Comparison of ENCODE assay signal across 9 mouse cellular contexts in genomic region chr17:29370984-29371723, GRCm38 (mm10). TPM values are rescaled to one million over a fixed set of nuclear protein-coding genes. Genes with fewer than 3 reads are reported as not detected.
A peak's percentile ranks its signal among the peaks of the same experiment; 100 is the strongest.
DNase-seq lines count a peak whose midpoint lies in the region; ATAC-seq and TF ChIP-seq lines count a peak whose summit lies in the region.
"Had no signal": no experiment of that assay in that cellular context is flagged by ENCODE, and none has a peak within 500 bp of the region (broad histone marks: within the 10 kb centered on the region; RNA-seq: fewer than 3 reads in every experiment).

No protein-coding gene starts in this region.

- no peaks in the 10 kb centered on the region for H3K27me3 ChIP-seq in forebrain, embryonic 13.5 days
- peaks cover 20% of the 10 kb centered on the region for H3K27me3 ChIP-seq in hindbrain, embryonic 10.5 days (ENCODE audit: insufficient read depth, poor library complexity, severe bottlenecking)
- H3K27me3 ChIP-seq: lung, embryonic 15.5 days had no signal

- H3K4me2 ChIP-seq in forebrain, embryonic 13.5 days = no peak overlapping the region
- H3K4me2 ChIP-seq: lung, embryonic 15.5 days had no signal

- peak; percentile 77 for ATAC-seq in forebrain, embryonic 13.5 days

- no peak overlapping the region for H3K9ac ChIP-seq in ES-E14 (ENCODE audit: insufficient read depth, low read depth, low read length, poor library complexity, severe bottlenecking)
- H3K9ac ChIP-seq in forebrain, embryonic 13.5 days = 0 out of 2 replicates have a peak overlapping the region, but pooled peaks have one; percentile 26
- H3K9ac ChIP-seq: lung, embryonic 15.5 days had no signal

- in situ Hi-C loops in ES-E14 (cut with MboI; ENCODE audit: low sequenced_read_pairs in 2 of 2, unreplicated experiment in 2 of 2) = loop anchor here (5.0 to 10.0 kb wide), 2 partner anchors 141 to 144 kb away; no protein-coding TSS in a partner anchor

- H3K4me3 ChIP-seq in ES-E14 (ENCODE audit: insufficient read depth in 1 of 2, low read depth in 1 of 2, low read length in 2 of 2, poor library complexity in 1 of 2, severe bottlenecking in 1 of 2) = no peak overlapping the region
- no peak overlapping the region for H3K4me3 ChIP-seq in forebrain, embryonic 13.5 days
- H3K4me3 ChIP-seq in hindbrain, embryonic 10.5 days = no peak overlapping the region
- H3K4me3 ChIP-seq: lung, embryonic 15.5 days had no signal

- H3K9me3 ChIP-seq in ES-E14 (ENCODE audit: control insufficient read depth, insufficient read depth, low read depth, low read length) = no peaks in the 10 kb centered on the region
- H3K9me3 ChIP-seq in forebrain, embryonic 13.5 days (replicated peaks) = no peaks in the 10 kb centered on the region
- no peaks in the 10 kb centered on the region for H3K9me3 ChIP-seq in hindbrain, embryonic 10.5 days
- H3K9me3 ChIP-seq: lung, embryonic 15.5 days had no signal

- H3K36me3 ChIP-seq in ES-E14 (ENCODE audit: control insufficient read depth, insufficient read depth, low read length, poor library complexity, severe bottlenecking) = no peaks in the 10 kb centered on the region
- no peaks in the 10 kb centered on the region for H3K36me3 ChIP-seq in forebrain, embryonic 13.5 days (ENCODE audit: poor library complexity, severe bottlenecking)
- H3K36me3 ChIP-seq in hindbrain, embryonic 10.5 days = no peaks in the 10 kb centered on the region
- H3K36me3 ChIP-seq: lung, embryonic 15.5 days had no signal

- peaks cover 0 to 16% of the 10 kb centered on the region in 2 experiments; a peak in 1 of 4 replicates for H3K4me1 ChIP-seq in ES-E14 (ENCODE audit: control insufficient read depth in 2 of 2, insufficient read depth in 2 of 2, low read length in 2 of 2, poor library complexity in 1 of 2)
- H3K4me1 ChIP-seq in forebrain, embryonic 13.5 days = peaks cover 4% of the 10 kb centered on the region; the same call in 1 of the 2 replicates
- peaks cover 17% of the 10 kb centered on the region for H3K4me1 ChIP-seq in hindbrain, embryonic 10.5 days (replicated peaks)

- peak; percentile 87 for DNase-seq in ES-E14 (ENCODE audit: low read depth, low spot score)
- peak; percentile 87 for DNase-seq in c-Kit-positive CD71-positive TER-119-positive erythroid progenitor cells, embryonic 14.5 days (ENCODE audit: low spot score)
- DNase-seq in hindbrain, embryonic 10.5 days (ENCODE audit: low spot score) = peak; percentile 94
- peak; percentile 89 for DNase-seq in layer of hippocampus, adult 9-11 months
- peak; percentile 96 for DNase-seq in lung, postnatal 10 days
- peak; percentile 94 for DNase-seq in ovary, postnatal 14 days (ENCODE audit: low spot score)
- peak; percentile 83 to 95 for DNase-seq in thymus, postnatal 10 days (ENCODE audit: low spot score in 2 of 2)

- H3K27ac ChIP-seq in ES-E14 (ENCODE audit: insufficient read depth, low read depth, low read length, poor library complexity, severe bottlenecking) = no peak overlapping the region
- H3K27ac ChIP-seq in forebrain, embryonic 13.5 days = no peak overlapping the region
- peak overlapping the region; percentile 66 for H3K27ac ChIP-seq in hindbrain, embryonic 10.5 days
- H3K27ac ChIP-seq: lung, embryonic 15.5 days had no signal

- WGBS in forebrain, embryonic 13.5 days = 6% methylated on average over 5 of the region's 5 CpGs
- 5% methylated on average over 5 of the region's 5 CpGs for WGBS in hindbrain, embryonic 10.5 days

TF ChIP-seq in ES-E14, 5 proteins besides CTCF, POLR2A, EP300 and RAD21:
- TF ChIP-seq CHD2 (IDR thresholded peaks at IDR 0.05; ENCODE audit: low read depth, low read length) (no peak), ZC3H11A (IDR thresholded peaks at IDR 0.05; ENCODE audit: borderline replicate concordance, low read depth, low read length) (peak; percentile 83), ZNF384 (IDR thresholded peaks at IDR 0.05; ENCODE audit: low read depth, low read length) (0 out of 2 replicates have a peak, but pooled peaks have one; percentile 14), HCFC1 (IDR thresholded peaks at IDR 0.05; ENCODE audit: borderline replicate concordance, insufficient read depth, low read length) (no peak), MAFK (IDR thresholded peaks at IDR 0.05; ENCODE audit: insufficient read depth, low read depth, low read length) (no peak)

RNA-seq across cellular contexts. Expression of gene Fgd2, which starts 10.4 kb away (rescaled TPM):
- 1.9 and 3.8 TPM in 2 replicates for total RNA-seq in ES-E14 (2012; rRNA removed)
- polyA plus RNA-seq in forebrain, embryonic 13.5 days (2015; fragmentation: Nextera tagmentation; extraction: Ambion mirVana) = 2.6 and 3.0 TPM in 2 replicates
- polyA plus RNA-seq in hindbrain, embryonic 10.5 days (2016; fragmentation: Nextera tagmentation; extraction: Ambion mirVana) = 5.9 and 7.5 TPM in 2 replicates

RNA-seq across cellular contexts. Expression of gene Mtch1, which starts 23.4 kb away (rescaled TPM):
- 187 and 217 TPM in 2 replicates for total RNA-seq in ES-E14 (2012; rRNA removed)
- 378 and 381 TPM in 2 replicates for polyA plus RNA-seq in forebrain, embryonic 13.5 days (2015; fragmentation: Nextera tagmentation; extraction: Ambion mirVana)
- polyA plus RNA-seq in hindbrain, embryonic 10.5 days (2016; fragmentation: Nextera tagmentation; extraction: Ambion mirVana) = 338 and 391 TPM in 2 replicates

RNA-seq across cellular contexts. Expression of gene Pi16, which starts 53.7 kb away (rescaled TPM):
- 0.37 and 0.71 TPM in 2 replicates for total RNA-seq in ES-E14 (2012; rRNA removed)
- 1.5 and 1.7 TPM in 2 replicates for polyA plus RNA-seq in forebrain, embryonic 13.5 days (2015; fragmentation: Nextera tagmentation; extraction: Ambion mirVana)
- 0.71 and 1.1 TPM in 2 replicates for polyA plus RNA-seq in hindbrain, embryonic 10.5 days (2016; fragmentation: Nextera tagmentation; extraction: Ambion mirVana)
